Mouse (Mus musculus) layer of hippocampus, adult 9-10 months (tissue): ENCODE results near the gene Rhbdf1.

Experiments
- DNase-seq: peaks from one replicate; pipeline ENCODE4 v3.0.0; 2022; ENCODE audit warnings: low spot score

The Rhbdf1 gene

GRCm38 (mm10) chr11:32189434-32189833, 32.7 kb downstream of the Rhbdf1 start:
- no peak for DNase-seq

- no peak for DNase-seq
These were observed 33.2 kb downstream of the Rhbdf1 start for GRCm38 (mm10) chr11:32188881-32189280.

- DNase-seq = no peak
These were observed 34.8 kb downstream of the Rhbdf1 start for GRCm38 (mm10) chr11:32187256-32187655.

DNA sequence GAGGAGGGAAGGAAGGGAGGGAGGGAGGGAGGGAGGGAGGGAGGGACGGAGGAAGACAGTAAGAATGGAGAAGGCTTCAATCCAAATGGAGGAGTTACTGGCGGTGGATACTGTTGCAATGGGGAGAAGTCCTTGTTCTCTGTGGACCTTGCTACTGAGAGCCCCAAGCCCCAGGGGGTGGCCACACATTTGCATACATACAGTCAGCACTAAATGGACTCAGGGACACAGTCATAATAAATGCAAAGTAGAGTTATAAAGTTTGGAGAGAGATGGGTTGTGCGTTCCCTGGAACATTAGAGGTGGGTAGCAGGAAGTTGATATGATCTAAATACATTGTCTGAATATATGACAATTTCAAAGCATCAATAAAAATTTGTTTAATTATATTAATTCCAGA, 36.1 kb downstream of the Rhbdf1 start:
- DNase-seq = no peak

- no peak for DNase-seq
These were observed 37.6 kb downstream of the Rhbdf1 start for GRCm38 (mm10) chr11:32184469-32184868.

DNA sequence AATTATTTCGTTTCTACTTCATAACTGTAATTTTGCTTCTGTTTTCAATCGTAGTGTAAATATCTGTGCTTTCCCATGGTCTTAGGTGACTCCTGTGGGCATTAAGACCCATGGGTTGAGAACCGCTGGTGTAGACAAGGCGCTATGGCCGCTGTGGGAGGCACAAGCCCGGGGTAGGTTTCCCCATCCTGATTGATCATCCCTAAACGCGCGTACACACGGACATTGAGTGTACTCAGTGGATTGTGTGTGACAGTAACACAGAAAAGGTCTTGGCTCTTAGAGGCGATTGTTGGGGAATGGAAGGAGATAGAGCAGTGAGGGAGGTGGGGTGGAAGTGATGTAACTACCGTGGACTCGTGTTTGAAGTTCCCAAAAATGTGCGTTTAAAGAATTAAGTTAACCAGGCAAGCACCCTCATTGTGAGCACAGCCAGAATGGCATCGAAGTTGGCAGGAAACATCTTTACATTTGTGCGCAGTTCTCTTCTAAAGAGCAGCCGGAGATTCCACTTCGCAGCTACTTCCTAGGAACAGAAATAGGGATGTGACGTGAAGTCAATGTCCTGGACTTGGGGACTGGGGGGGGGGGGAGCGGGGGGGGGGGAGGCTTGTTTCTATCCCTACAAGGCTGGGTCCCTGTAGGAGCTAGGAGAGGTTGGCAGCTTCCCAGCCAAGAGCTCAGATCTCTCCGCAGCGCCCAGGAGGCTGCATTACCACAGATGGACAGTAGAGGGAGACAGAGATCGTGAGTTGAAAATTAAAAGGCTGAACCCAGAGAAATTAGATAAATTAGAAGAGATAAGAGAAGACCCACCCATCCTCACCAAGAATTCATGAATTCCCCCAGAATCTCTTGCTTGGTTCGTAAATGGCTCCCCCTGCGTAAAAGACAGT, 39.9 kb downstream of the Rhbdf1 start:
- peak; percentile 83 for DNase-seq

GRCm38 (mm10) chr11:32181246-32181645, 40.9 kb downstream of the Rhbdf1 start:
- no peak for DNase-seq

DNA sequence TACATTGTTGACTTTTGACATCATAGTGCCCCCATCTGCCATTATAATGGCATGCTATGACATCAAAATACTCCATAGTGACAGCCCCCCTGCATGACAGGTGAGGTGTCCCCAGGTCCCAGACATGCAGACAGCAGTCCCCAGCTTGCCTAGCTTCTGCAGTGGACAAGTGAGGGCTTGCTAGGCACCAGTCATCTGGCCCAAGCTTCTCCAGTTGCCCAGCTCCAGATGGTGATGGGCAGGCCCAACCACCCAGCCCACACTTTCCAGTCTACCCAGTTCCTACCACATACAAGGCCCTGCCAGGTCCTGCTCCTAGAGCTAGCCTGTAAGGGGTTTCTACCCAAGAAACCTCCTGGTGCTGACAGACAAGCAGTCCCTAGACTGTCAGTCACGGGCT, 43.6 kb downstream of the Rhbdf1 start:
- DNase-seq = no peak

DNA sequence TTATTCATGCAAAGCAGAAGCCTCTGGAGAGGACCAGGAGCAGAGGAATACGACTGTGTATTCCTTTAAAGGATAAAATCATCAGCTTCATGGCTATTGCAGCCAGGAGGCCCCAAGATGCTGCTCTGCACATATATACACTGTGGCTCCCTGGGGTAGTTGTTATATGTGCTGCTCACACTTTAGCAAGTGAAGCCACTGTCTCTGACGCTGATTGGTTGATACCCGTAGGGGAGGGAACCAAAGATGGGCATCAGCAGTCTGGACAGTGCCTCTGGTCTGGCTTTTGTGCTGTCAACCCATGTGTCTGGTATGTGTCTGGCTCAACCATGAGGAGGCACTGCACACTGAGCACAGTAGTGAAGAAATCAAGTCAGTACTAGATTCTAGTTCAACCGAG, 55.4 kb downstream of the Rhbdf1 start:
- DNase-seq = no peak

GRCm38 (mm10) chr11:32161922-32162804, 59.9 kb downstream of the Rhbdf1 start:
- DNase-seq = peak; percentile 55

DNA sequence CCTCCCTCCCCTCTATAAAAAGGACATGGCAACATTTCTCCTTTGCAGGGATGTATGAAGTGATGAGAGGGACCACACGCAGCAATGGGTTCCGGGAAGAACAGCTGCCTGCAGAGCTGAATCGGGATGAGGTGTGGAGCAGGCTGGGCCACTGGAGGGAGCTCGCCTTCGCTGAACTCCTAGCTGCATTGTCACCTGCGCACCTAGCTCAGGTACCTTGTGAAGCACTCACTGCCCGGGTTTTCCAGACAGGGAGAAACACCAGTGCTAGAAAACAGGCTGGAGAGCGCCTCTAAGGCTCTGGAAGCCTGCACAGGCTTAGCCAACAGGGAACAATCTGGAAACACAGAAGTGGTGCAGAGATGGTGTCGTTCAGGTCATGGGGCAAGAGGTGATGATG, 60.6 kb downstream of the Rhbdf1 start:
- DNase-seq = no peak

GRCm38 (mm10) chr11:32160341-32160740, 61.8 kb downstream of the Rhbdf1 start:
- no peak for DNase-seq
